Mouse (Mus musculus): ENCODE results near the gene Vmn1r181. TPM values are rescaled to one million over a fixed set of nuclear protein-coding genes. Genes with fewer than 3 reads are reported as not detected.
"Not testable (repeated sequence)": the region's sequence is repeated elsewhere in the genome, so short reads cannot be mapped to it uniquely, and the experiment has no call there.

Vmn1r181 gene
- total RNA-seq (2014; rRNA removed): not detected in 2 replicates
- polyA plus RNA-seq (2015; fragmentation: Nextera tagmentation; extraction: Ambion mirVana): not detected in 2 replicates

DNA sequence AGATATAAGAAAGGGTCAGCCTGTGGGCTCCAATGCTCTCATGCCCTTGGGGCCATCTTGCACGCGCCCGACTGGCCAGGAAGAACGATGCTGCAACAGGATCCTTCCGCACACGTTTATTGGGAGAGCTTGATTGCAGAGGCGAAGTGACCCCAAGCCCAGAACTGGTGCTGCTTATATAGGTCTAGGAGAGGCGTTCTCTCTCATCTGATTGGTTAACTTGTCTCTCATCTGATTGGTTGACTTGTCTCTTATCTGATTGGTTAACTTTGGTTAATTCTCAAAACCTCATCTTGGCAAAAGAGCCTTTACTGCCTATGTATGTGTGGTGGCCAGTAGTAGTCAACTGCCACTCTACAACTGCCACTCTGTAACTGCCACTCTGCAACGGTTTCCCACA is at the start of gene Vmn1r181:
Vmn1r181 (plus strand) TSS at position 301 of the 400 bp plus-strand sequence.
- H3K27me3 ChIP-seq (ENCODE audit: insufficient read depth, low read length); ATAC-seq; H3K27ac ChIP-seq (ENCODE audit: low read depth, low read length); H3K4me3 ChIP-seq (ENCODE audit: low read depth, low read length); H3K4me1 ChIP-seq (ENCODE audit: insufficient read depth); H3K36me3 ChIP-seq (ENCODE audit: insufficient read depth); H3K9ac ChIP-seq; DNase-seq; H3K4me2 ChIP-seq (ENCODE audit: low read depth): not testable (repeated sequence)
- peaks cover 13% of the 10 kb centered on the region; the same call in 1 of the 2 replicates for H3K9me3 ChIP-seq (ENCODE audit: low read length)
- 83% methylated on average over 9 of the region's 9 CpGs for WGBS

DNA sequence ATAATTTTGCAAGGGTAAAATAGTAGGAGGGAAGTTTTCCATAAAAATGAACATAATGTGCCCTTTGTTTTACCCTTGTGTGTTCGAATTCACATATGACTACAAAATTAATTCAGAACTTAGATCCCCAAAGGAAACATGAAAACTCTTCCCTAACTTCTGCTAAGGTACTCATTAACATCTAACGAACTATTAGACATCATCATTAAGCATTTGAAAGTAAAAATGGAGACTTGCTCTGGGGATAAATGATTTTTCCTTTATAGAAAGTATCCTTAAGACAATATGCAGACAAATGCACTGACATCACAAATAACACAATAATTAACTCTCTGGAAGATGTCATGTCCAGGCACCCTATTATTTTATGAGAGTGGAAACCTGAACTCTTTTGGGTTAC is 47.7 kb upstream of the Vmn1r181 start, which contains the start of gene Vmn1r179:
Vmn1r179 (plus strand) TSS at position 301 of the 400 bp plus-strand sequence.
- no peaks in the 10 kb centered on the region for H3K36me3 ChIP-seq (ENCODE audit: insufficient read depth)
- H3K27me3 ChIP-seq (ENCODE audit: insufficient read depth, low read length): no peaks in the 10 kb centered on the region
- ATAC-seq: no peak
- no peak within 1 kb of the TSS for H3K9ac ChIP-seq
- H3K27ac ChIP-seq (ENCODE audit: low read depth, low read length): no peak within 1 kb of the TSS
- no peak within 1 kb of the TSS for H3K4me2 ChIP-seq (ENCODE audit: low read depth)
- no peak within 1 kb of the TSS for H3K4me3 ChIP-seq (ENCODE audit: low read depth, low read length)
- WGBS: 60% methylated on average over 2 of the region's 2 CpGs
- TF ChIP-seq CTCF (IDR thresholded peaks at IDR 0.05; ENCODE audit: low read depth): no peak
- H3K9me3 ChIP-seq (ENCODE audit: low read length): 0 out of 2 replicates have a peak, but pooled peaks cover 7% of the 10 kb centered on the region
- DNase-seq: no peak
- H3K4me1 ChIP-seq (ENCODE audit: insufficient read depth): no peaks in the 10 kb centered on the region

- Histone ChIP-seq H3K36me3 (ENCODE audit: insufficient read depth) (no peaks in the 10 kb centered on the region), H3K27ac (ENCODE audit: low read depth, low read length) (no peak within 1 kb of the TSS), H3K4me1 (ENCODE audit: insufficient read depth) (no peaks in the 10 kb centered on the region), H3K4me2 (ENCODE audit: low read depth) (no peak within 1 kb of the TSS), H3K4me3 (ENCODE audit: low read depth, low read length) (no peak within 1 kb of the TSS), H3K9ac (no peak within 1 kb of the TSS), H3K9me3 (ENCODE audit: low read length) (0 out of 2 replicates have a peak, but pooled peaks cover 4% of the 10 kb centered on the region), H3K27me3 (ENCODE audit: insufficient read depth, low read length) (no peaks in the 10 kb centered on the region)
- DNase-seq (no peak), ATAC-seq (no peak)
- no peak for TF ChIP-seq CTCF (IDR thresholded peaks at IDR 0.05; ENCODE audit: low read depth)
Measured at GRCm38 (mm10) chr7:23950332-23950731, 24.1 kb upstream of the Vmn1r181 start, which contains the start of gene Vmn1r180. TSS of gene Vmn1r180 (plus strand) at chr7:23950632.

- not testable (repeated sequence) for H3K27ac ChIP-seq (ENCODE audit: low read depth, low read length); ATAC-seq; H3K27me3 ChIP-seq (ENCODE audit: insufficient read depth, low read length); H3K36me3 ChIP-seq (ENCODE audit: insufficient read depth); DNase-seq; H3K4me1 ChIP-seq (ENCODE audit: insufficient read depth); H3K9ac ChIP-seq; H3K4me2 ChIP-seq (ENCODE audit: low read depth); H3K4me3 ChIP-seq (ENCODE audit: low read depth, low read length)
- WGBS: 46% methylated on average over 3 of the region's 3 CpGs
- 0 out of 2 replicates have a peak, but pooled peaks cover 18% of the 10 kb centered on the region for H3K9me3 ChIP-seq (ENCODE audit: low read length)
Measured at GRCm38 (mm10) chr7:23968044-23968443, 6.4 kb upstream of the Vmn1r181 start.

DNA sequence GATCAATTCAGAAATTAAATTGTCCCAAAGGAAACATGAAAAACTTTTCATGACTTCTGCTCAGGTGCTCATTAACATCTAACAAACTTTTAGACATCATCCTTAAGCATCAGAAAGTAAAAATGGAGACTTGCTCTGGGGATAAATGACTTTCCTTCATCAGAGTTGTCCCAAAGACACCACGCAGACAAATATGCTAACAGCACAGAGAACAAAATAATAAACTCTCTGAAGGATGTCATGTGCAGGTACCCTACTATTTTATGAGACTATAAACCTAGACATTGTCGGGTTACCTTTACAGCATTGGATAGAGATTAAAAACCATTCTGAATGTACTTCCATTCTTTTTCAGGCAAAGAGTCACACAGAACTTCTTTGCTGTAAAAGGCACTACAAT is 27.0 kb downstream of the Vmn1r181 start, which contains the start of gene V1rd19:
V1rd19 (plus strand) TSS at position 301 of the 400 bp plus-strand sequence.
- H3K36me3 ChIP-seq (ENCODE audit: insufficient read depth): no peaks in the 10 kb centered on the region
- H3K27me3 ChIP-seq (ENCODE audit: insufficient read depth, low read length): no peaks in the 10 kb centered on the region
- H3K9me3 ChIP-seq (ENCODE audit: low read length): 0 out of 2 replicates have a peak, but pooled peaks cover 4% of the 10 kb centered on the region
- ATAC-seq (no peak), DNase-seq (no peak)
- H3K4me2 ChIP-seq (ENCODE audit: low read depth): no peak within 1 kb of the TSS
- 67% methylated on average over 2 of the region's 2 CpGs for WGBS
- no peak within 1 kb of the TSS for H3K27ac ChIP-seq (ENCODE audit: low read depth, low read length)
- H3K9ac ChIP-seq: no peak within 1 kb of the TSS
- H3K4me1 ChIP-seq (ENCODE audit: insufficient read depth): no peaks in the 10 kb centered on the region
- no peak for TF ChIP-seq CTCF (IDR thresholded peaks at IDR 0.05; ENCODE audit: low read depth)
- no peak within 1 kb of the TSS for H3K4me3 ChIP-seq (ENCODE audit: low read depth, low read length)

Other genes with a start within 250 kb of the Vmn1r181 start
- gene Vmn1r174, start 222.3 kb upstream of the Vmn1r181 start, total RNA-seq (2014; rRNA removed): not detected in 2 replicates
- not detected in 2 replicates for gene Vmn1r174, start 222.3 kb upstream of the Vmn1r181 start, polyA plus RNA-seq (2015; fragmentation: Nextera tagmentation; extraction: Ambion mirVana)
- gene Vmn1r175, start 164.0 kb upstream of the Vmn1r181 start, total RNA-seq (2014; rRNA removed): not detected in 2 replicates
- not detected in 2 replicates for gene Vmn1r175, start 164.0 kb upstream of the Vmn1r181 start, polyA plus RNA-seq (2015; fragmentation: Nextera tagmentation; extraction: Ambion mirVana)
- gene Vmn1r176, start 137.2 kb upstream of the Vmn1r181 start, total RNA-seq (2014; rRNA removed): not detected in 2 replicates
- not detected in 2 replicates for gene Vmn1r176, start 137.2 kb upstream of the Vmn1r181 start, polyA plus RNA-seq (2015; fragmentation: Nextera tagmentation; extraction: Ambion mirVana)
- not detected in 2 replicates for gene Vmn1r177, start 108.2 kb upstream of the Vmn1r181 start, total RNA-seq (2014; rRNA removed)
- gene Vmn1r177, start 108.2 kb upstream of the Vmn1r181 start, polyA plus RNA-seq (2015; fragmentation: Nextera tagmentation; extraction: Ambion mirVana): not detected in 2 replicates
- not detected in 2 replicates for gene Vmn1r178, start 82.6 kb upstream of the Vmn1r181 start, total RNA-seq (2014; rRNA removed)
- gene Vmn1r178, start 82.6 kb upstream of the Vmn1r181 start, polyA plus RNA-seq (2015; fragmentation: Nextera tagmentation; extraction: Ambion mirVana): not detected in 2 replicates
- not detected in 2 replicates for gene Vmn1r179, start 47.6 kb upstream of the Vmn1r181 start, total RNA-seq (2014; rRNA removed)
- not detected in 2 replicates for gene Vmn1r179, start 47.6 kb upstream of the Vmn1r181 start, polyA plus RNA-seq (2015; fragmentation: Nextera tagmentation; extraction: Ambion mirVana)
- gene Vmn1r180, start 24.0 kb upstream of the Vmn1r181 start, total RNA-seq (2014; rRNA removed): not detected in 2 replicates
- not detected in 2 replicates for gene Vmn1r180, start 24.0 kb upstream of the Vmn1r181 start, polyA plus RNA-seq (2015; fragmentation: Nextera tagmentation; extraction: Ambion mirVana)
- gene V1rd19, start 27.1 kb downstream of the Vmn1r181 start, total RNA-seq (2014; rRNA removed): not detected in 2 replicates
- gene V1rd19, start 27.1 kb downstream of the Vmn1r181 start, polyA plus RNA-seq (2015; fragmentation: Nextera tagmentation; extraction: Ambion mirVana): not detected in 2 replicates
- gene Vmn1r183, start 78.6 kb downstream of the Vmn1r181 start, total RNA-seq (2014; rRNA removed): not detected in 2 replicates
- not detected in 2 replicates for gene Vmn1r183, start 78.6 kb downstream of the Vmn1r181 start, polyA plus RNA-seq (2015; fragmentation: Nextera tagmentation; extraction: Ambion mirVana)
- gene Zfp180, start 107.3 kb downstream of the Vmn1r181 start, total RNA-seq (2014; rRNA removed): 38.2 and 44.0 TPM in 2 replicates
- gene Zfp180, start 107.3 kb downstream of the Vmn1r181 start, polyA plus RNA-seq (2015; fragmentation: Nextera tagmentation; extraction: Ambion mirVana): 19.0 and 23.9 TPM in 2 replicates
- 7.5 and 12.2 TPM in 2 replicates for gene Zfp112, start 137.7 kb downstream of the Vmn1r181 start, total RNA-seq (2014; rRNA removed)
- 3.7 and 4.7 TPM in 2 replicates for gene Zfp112, start 137.7 kb downstream of the Vmn1r181 start, polyA plus RNA-seq (2015; fragmentation: Nextera tagmentation; extraction: Ambion mirVana)
- 26.3 and 31.2 TPM in 2 replicates for gene Zfp235, start 159.6 kb downstream of the Vmn1r181 start, total RNA-seq (2014; rRNA removed)
- 19.1 and 20.4 TPM in 2 replicates for gene Zfp235, start 159.6 kb downstream of the Vmn1r181 start, polyA plus RNA-seq (2015; fragmentation: Nextera tagmentation; extraction: Ambion mirVana)
- 5.2 and 8.4 TPM in 2 replicates for gene Zfp114, start 200.4 kb downstream of the Vmn1r181 start, total RNA-seq (2014; rRNA removed)
- gene Zfp114, start 200.4 kb downstream of the Vmn1r181 start, polyA plus RNA-seq (2015; fragmentation: Nextera tagmentation; extraction: Ambion mirVana): 2.8 and 4.3 TPM in 2 replicates
- 7.3 and 8.4 TPM in 2 replicates for gene Zfp111, start 236.8 kb downstream of the Vmn1r181 start, total RNA-seq (2014; rRNA removed)
- gene Zfp111, start 236.8 kb downstream of the Vmn1r181 start, polyA plus RNA-seq (2015; fragmentation: Nextera tagmentation; extraction: Ambion mirVana): 1.6 and 2.4 TPM in 2 replicates

All from forebrain, postnatal 0 days (tissue).